Mouse (Mus musculus): ENCODE measurements around the gene P3h4. TPM values are rescaled to one million over a fixed set of nuclear protein-coding genes. Genes with fewer than 3 reads are reported as not detected.
"Not testable (repeated sequence)": the region's sequence is repeated elsewhere in the genome, so short reads cannot be mapped to it uniquely, and the experiment has no call there.

P3h4 gene
- total RNA-seq, 2 experiments from 2014 or later, result 8.7 to 9.4 TPM

- DNase-seq, result no peak
Measured at GRCm38 (mm10) chr11:100391081-100391883, 23.4 kb downstream of the P3h4 start.

DNA sequence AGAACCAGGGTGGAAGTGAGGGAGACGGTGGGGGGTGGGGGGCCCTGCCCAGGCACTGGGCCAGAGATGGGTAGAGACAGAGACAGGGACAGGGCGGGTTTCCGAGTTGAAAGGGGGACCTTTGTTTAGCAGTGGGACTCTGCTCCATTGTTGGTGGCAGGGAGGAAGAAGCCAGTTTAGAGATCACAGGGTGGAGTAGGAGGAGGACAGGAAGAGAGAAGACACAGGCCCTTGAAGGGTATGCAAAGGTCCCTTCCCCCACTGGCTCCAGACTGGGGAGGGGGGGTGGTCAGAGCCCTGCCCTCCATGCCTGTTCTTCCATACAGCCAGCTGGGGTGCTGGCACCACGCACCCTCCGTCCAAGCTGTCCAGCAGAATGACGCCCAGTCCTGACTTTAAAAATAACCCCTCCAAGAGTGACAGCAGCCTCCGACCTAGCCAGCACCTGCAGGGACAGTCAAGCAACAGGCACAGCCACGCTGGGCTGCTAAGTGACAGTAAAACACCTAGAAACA is 24.6 kb downstream of the P3h4 start:
- no peak for DNase-seq

DNA sequence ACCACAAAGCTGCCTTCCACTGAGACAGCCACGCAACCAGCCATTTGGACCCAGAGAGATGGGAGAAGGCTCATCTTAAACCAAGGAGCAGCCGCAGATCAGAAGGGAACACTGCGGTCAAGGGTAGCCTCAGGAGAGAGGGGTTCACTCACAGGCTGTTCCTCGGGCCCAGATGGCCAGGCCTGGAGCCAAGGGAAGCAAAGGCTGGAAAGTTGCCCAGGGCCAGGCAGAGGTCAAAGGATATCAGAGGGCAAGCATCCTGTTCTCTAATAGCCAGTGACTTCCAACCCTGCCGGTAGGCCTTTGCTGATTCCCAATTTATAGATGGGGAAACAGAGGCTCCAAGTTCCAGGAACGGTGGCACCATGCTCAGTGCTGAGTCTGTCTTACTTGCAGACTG is 26.0 kb downstream of the P3h4 start:
- DNase-seq, result no peak

GRCm38 (mm10) chr11:100387589-100388375 is 26.9 kb downstream of the P3h4 start:
- DNase-seq, result no peak

GRCm38 (mm10) chr11:100387111-100387510 is 27.5 kb downstream of the P3h4 start:
- no peak for DNase-seq

- no peak for DNase-seq
Measured at GRCm38 (mm10) chr11:100386586-100386985, 28.1 kb downstream of the P3h4 start.

DNA sequence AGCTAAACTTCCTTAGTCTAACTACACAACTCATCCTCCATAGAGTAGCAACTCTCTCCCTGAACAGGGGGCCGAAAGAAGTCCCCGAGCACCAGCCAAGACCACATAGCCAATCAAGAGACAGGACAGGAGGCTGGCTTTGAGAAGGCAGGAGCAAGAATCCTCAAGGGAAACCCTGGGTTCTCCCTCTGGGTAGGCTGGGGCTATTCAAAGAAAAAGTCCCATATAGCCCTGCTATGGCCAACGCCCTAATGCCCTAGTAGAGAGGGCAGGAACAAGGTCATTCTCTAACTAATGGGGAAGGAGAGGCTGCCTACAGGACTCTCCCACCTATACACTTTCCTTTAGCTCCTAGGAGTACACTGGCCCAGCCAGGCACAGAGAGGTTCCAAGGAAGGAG is 29.6 kb downstream of the P3h4 start:
- DNase-seq, result no peak

DNA sequence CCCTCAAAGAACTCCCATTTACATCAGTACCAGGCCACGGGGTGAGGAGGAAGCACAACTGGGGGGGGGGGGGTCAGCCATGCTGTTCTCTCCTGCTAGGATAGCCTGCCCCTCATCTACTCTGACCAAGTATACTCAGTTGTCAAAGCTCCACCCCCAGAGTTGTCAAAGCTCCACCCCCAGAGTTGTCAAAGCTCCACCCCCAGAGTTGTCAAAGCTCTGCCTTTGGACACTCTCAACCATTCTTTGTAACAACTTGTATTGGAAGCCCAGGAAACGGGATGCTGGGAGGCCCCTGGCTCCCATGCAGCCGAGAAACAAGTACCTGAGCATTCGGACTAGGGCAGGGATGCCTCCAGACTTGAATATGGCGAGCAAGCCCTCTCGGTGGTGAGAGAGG is 32.0 kb downstream of the P3h4 start:
- no peak for DNase-seq

DNA sequence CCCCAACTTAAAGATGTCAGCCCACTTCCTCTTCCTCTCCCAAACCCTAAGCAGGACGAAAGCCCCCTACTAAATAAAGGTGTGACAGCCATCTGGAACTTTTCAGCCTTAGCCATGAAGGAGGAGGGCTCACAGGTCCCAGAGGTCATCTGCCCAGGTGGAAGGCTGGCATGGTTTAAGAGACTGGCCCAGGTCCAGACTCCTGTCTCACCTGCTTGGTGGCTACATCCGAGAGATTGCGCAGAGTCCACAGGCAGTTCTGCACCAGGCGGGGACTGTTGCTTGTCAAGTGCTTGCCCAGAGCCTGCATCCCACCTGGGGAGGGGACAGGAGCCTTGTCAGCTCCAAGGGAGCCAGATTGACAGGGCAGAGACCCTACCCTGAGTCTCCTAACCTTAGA is 35.3 kb downstream of the P3h4 start:
- DNase-seq, result no peak

GRCm38 (mm10) chr11:100378446-100378845 is 36.2 kb downstream of the P3h4 start:
- no peak for DNase-seq

- DNase-seq, result no peak
Measured at GRCm38 (mm10) chr11:100377989-100378388, 36.6 kb downstream of the P3h4 start.

GRCm38 (mm10) chr11:100376746-100377389 is 37.8 kb downstream of the P3h4 start:
- no peak for DNase-seq

DNA sequence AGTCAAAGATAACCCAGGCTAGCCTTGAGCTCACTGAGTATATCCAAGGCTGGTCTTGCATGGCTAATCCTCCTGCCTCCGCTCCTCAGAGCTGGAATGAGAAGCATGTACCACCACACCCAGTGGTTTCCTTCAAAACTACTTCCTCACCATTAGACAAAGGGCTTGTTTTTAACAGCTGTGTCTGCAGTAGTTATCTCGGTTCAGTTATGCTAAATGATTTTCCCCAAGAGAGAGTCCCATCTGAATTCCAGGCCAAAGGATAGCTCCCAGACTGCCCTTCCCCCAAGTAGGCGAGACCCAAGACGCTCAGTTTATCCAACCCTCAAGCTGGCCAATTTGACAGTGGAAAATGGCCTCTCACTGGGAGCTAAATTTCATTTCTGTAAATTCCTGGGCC is 38.6 kb downstream of the P3h4 start:
- DNase-seq, result no peak

DNA sequence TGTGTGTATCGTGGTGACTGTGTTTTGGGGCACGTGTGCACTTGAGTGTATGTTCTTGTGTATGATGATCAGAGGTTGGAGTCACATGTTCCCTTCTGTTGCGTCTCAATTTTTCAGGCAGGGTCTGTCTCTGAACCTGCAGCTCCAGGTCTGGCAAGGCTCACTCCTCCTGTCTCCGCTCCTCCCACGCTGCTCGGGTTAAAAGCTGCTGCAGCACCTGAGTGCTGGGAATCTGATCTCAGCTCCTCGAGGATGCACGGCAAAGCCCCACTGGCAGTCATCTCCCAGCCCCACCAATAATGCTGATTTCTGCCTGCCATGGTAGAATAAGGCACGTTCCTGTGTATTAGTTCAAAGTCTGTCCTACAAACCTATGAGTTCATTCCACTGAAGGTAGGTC is 39.5 kb downstream of the P3h4 start:
- no peak for DNase-seq

GRCm38 (mm10) chr11:100371981-100372558 is 42.6 kb downstream of the P3h4 start:
- DNase-seq, result no peak

DNA sequence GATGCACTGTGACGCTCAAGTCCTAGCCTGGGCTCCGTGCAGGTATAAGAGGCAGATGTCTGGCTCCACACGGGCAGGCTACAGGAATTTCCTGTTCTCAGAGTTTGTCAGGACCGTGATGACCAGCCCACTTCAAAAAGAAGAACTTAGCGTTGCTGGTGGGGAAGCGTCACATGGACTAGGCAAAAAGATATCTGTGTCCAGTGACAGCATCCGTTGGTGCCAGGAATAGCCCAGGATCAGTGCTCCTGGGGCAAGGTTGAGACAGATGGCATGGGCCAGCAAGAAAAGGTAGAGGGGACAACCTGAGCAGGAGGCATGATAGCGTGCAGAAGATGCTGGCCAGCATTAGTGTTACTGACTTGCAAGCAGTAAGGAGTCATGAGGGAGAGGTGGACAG is 44.8 kb downstream of the P3h4 start:
- no peak for DNase-seq

- DNase-seq, result no peak
Measured at GRCm38 (mm10) chr11:100369145-100369544, 45.5 kb downstream of the P3h4 start.

DNA sequence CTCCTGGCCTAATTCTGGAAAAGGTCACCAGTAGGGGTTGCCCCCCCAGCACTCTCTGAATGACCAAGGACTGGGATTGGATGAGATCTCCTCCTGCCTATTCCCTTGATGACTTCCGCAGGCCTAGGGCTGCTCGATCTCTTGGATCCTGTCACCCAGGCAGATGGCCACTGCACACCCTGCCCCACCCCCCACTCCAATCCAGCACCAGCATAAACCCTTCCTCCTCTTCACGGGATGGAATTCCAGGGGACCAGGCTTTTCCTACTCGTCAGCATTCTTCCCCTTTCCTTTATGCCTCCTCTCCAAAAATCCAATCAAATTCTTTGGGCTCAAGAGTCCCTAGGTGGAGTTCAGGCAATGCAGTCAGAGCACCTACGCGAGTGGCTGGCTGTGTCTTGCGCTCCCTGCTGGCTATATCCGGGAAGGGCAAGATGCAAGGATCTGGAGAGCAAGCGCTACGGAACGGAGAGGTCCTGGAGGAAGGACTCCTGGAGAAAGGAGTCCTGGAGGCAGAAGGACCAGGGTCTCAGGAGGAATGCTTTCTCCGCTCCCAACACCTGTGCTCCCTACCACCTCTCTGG is 51.6 kb downstream of the P3h4 start:
- peak in 1 of 2 experiments; percentile 56 for DNase-seq

GRCm38 (mm10) chr11:100362209-100362978 is 52.2 kb downstream of the P3h4 start:
- DNase-seq, result peak; percentile 60 to 67

- DNase-seq, result not testable (repeated sequence)
Measured at GRCm38 (mm10) chr11:100361059-100361458, 53.6 kb downstream of the P3h4 start.

GRCm38 (mm10) chr11:100360175-100360574 is 54.5 kb downstream of the P3h4 start:
- DNase-seq, result no peak
